Mouse (Mus musculus) adrenal gland, postnatal 14 days (tissue): ENCODE data around the gene Stx11. TPM values are rescaled to one million over a fixed set of nuclear protein-coding genes. Genes with fewer than 3 reads are reported as not detected.
"Not testable (repeated sequence)": the region's sequence is repeated elsewhere in the genome, so short reads cannot be mapped to it uniquely, and the experiment has no call there.

Experiments used
- DNase-seq: peaks from one replicate; pipeline ENCODE4 v3.0.0; 2021; ENCODE audit warnings: mixed read lengths
- total RNA-seq: library from RNA; stranded (reverse); gene quantifications from 2 replicates; pipeline ENCODE4 v1.2.3, GENCODE M21; 2021

Stx11 gene
- total RNA-seq, 1 experiment from 2014 or later: 6.2 TPM

GRCm38 (mm10) chr10:12961546-12961945, 2.6 kb downstream of the Stx11 start:
- DNase-seq: no peak

- DNase-seq: no peak
Observed at GRCm38 (mm10) chr10:12957271-12957670, 6.8 kb downstream of the Stx11 start.

- DNase-seq: peak; percentile 29
Observed at GRCm38 (mm10) chr10:12955831-12956230, 8.3 kb downstream of the Stx11 start.

- not testable (repeated sequence) for DNase-seq
Observed at GRCm38 (mm10) chr10:12951358-12951757, 12.7 kb downstream of the Stx11 start.

GRCm38 (mm10) chr10:12949299-12949698, 14.8 kb downstream of the Stx11 start:
- peak; percentile 19 for DNase-seq

GRCm38 (mm10) chr10:12947606-12948005, 16.5 kb downstream of the Stx11 start:
- no peak for DNase-seq

- DNase-seq: peak; percentile 23
Observed at GRCm38 (mm10) chr10:12941018-12941761, 22.9 kb downstream of the Stx11 start.

- no peak for DNase-seq
Observed at GRCm38 (mm10) chr10:12938763-12939162, 25.3 kb downstream of the Stx11 start.

- DNase-seq: no peak
Observed at GRCm38 (mm10) chr10:12936079-12936478, 28.0 kb downstream of the Stx11 start.

GRCm38 (mm10) chr10:12935575-12935974, 28.5 kb downstream of the Stx11 start:
- DNase-seq: no peak

GRCm38 (mm10) chr10:12931492-12932400, 32.4 kb downstream of the Stx11 start:
- DNase-seq: no peak

GRCm38 (mm10) chr10:12930351-12930905, 33.7 kb downstream of the Stx11 start:
- DNase-seq: no peak

- no peak for DNase-seq
Observed at GRCm38 (mm10) chr10:12929857-12930174, 34.3 kb downstream of the Stx11 start.

- DNase-seq: no peak
Observed at GRCm38 (mm10) chr10:12929149-12929856, 34.8 kb downstream of the Stx11 start.

GRCm38 (mm10) chr10:12928193-12928592, 35.9 kb downstream of the Stx11 start:
- no peak for DNase-seq

- peak; percentile 92 for DNase-seq
Observed at GRCm38 (mm10) chr10:12922574-12923353, 41.3 kb downstream of the Stx11 start.

- DNase-seq: no peak
Observed at GRCm38 (mm10) chr10:12922077-12922573, 42.0 kb downstream of the Stx11 start.

- no peak for DNase-seq
Observed at GRCm38 (mm10) chr10:12921551-12922040, 42.5 kb downstream of the Stx11 start.

- peak; percentile 71 for DNase-seq
Observed at GRCm38 (mm10) chr10:12919287-12919686, 44.8 kb downstream of the Stx11 start.

GRCm38 (mm10) chr10:12917626-12918025, 46.5 kb downstream of the Stx11 start:
- DNase-seq: no peak

- DNase-seq: no peak
Observed at GRCm38 (mm10) chr10:12916376-12916775, 47.7 kb downstream of the Stx11 start.
